Mouse (Mus musculus) G1E (cell line): ENCODE measurements around the gene 1810062G17Rik. TPM values are rescaled to one million over a fixed set of nuclear protein-coding genes. Genes with fewer than 3 reads are reported as not detected.

Experiments used
- ATAC-seq: 2 replicates; pipeline ENCODE4 v1.8.0; 2016; ENCODE audit warnings: mild to moderate bottlenecking; ENCODE audit not compliant: insufficient number of reproducible peaks, poor library complexity, low FRiP score, severe bottlenecking; ENCODE audit errors: extremely low read depth
- DNase-seq: peaks from one replicate; pipeline ENCODE4 v3.0.0; 2012; ENCODE audit warnings: low spot score
- H3K27me3 ChIP-seq: 2 replicates; pipeline ENCODE4 v1.6.1; 2012; ENCODE audit warnings: mild to moderate bottlenecking, low read length, inconsistent platforms; ENCODE audit not compliant: insufficient read depth
- H3K36me3 ChIP-seq: replicated peaks from 2 replicates; pipeline ENCODE3; 2012; ENCODE audit warnings: mild to moderate bottlenecking, inconsistent platforms
- H3K4me1 ChIP-seq: 2 replicates; pipeline ENCODE4 v1.6.1; 2012; ENCODE audit warnings: low read depth, low read length, inconsistent platforms, mixed read lengths; ENCODE audit not compliant: insufficient read depth
- H3K4me3 ChIP-seq: 2 replicates; pipeline ENCODE4 v1.5.1; 2012; ENCODE audit warnings: low read depth, mild to moderate bottlenecking, inconsistent platforms, low read length, moderate library complexity, mixed read lengths
- H3K9me3 ChIP-seq: replicated peaks from 2 replicates; pipeline ENCODE4 v1.6.1; 2012; ENCODE audit warnings: inconsistent platforms
- CTCF ChIP-seq: IDR thresholded peaks from 2 replicates; pipeline ENCODE4 v1.5.1; 2012; ENCODE audit warnings: low read depth, low read length, inconsistent platforms, mixed read lengths
- GATA1 ChIP-seq: IDR thresholded peaks from 2 replicates; pipeline ENCODE4 v1.6.1; 2012; ENCODE audit warnings: borderline replicate concordance, low read length, inconsistent platforms, mixed read lengths
- GATA2 ChIP-seq: IDR thresholded peaks from 2 replicates; pipeline ENCODE4 v1.6.1; 2012; ENCODE audit warnings: low read depth, low read length, inconsistent platforms, borderline replicate concordance
- POLR2AphosphoS5 ChIP-seq: IDR thresholded peaks from 2 replicates; pipeline ENCODE4 v1.6.1; 2012; ENCODE audit warnings: low read depth, low read length, inconsistent platforms; ENCODE audit not compliant: insufficient replicate concordance
- TAL1 ChIP-seq: conservative IDR thresholded peaks from 2 replicates; pipeline ENCODE4 v1.6.1; 2012; ENCODE audit warnings: low read depth, low read length, inconsistent platforms, mixed read lengths
- polyA plus RNA-seq: library from polyadenylated mRNA; stranded (reverse); fragments of >175 nt; gene quantifications from 2 replicates; pipeline ENCODE4 v1.2.3, GENCODE M21; 2012
- total RNA-seq, 2 experiments: library from RNA; stranded (forward) in 1 of 2; stranded (reverse) in 1 of 2; fragments of 200-1000 nt in 1 of 2; fragments of >200 nt in 1 of 2; fragmentation: Nextera tagmentation in 1 of 2; gene quantifications; 2 replicates each; pipeline ENCODE4 v1.2.3; 2014 to 2017

1810062G17Rik gene
- total and polyA plus RNA-seq, 3 experiments = 0.44 TPM; not detected in 2

GRCm38 (mm10) chr3:36488899-36489589, 13.3 kb downstream of the 1810062G17Rik start:
- TF ChIP-seq POLR2AphosphoS5 (no peak), CTCF (no peak), TAL1 (no peak), GATA2 (no peak), GATA1 (no peak)
- DNase-seq (no peak), ATAC-seq (no peak)
- Histone ChIP-seq H3K4me3 (no peak overlapping the region), H3K4me1 (peaks cover 23% of the 10 kb centered on the region), H3K27me3 (peaks cover 8% of the 10 kb centered on the region; the same call in 1 of the 2 replicates), H3K9me3 (0 out of 2 replicates have a peak, but pooled peaks cover 3% of the 10 kb centered on the region), H3K36me3 (no peaks in the 10 kb centered on the region)

GRCm38 (mm10) chr3:36489590-36489910, 13.8 kb downstream of the 1810062G17Rik start:
- H3K4me3 ChIP-seq = no peak overlapping the region
- no peak for DNase-seq
- no peak for ATAC-seq
- TF ChIP-seq CTCF (no peak), TAL1 (no peak), GATA1 (no peak)
- H3K9me3 ChIP-seq = 0 out of 2 replicates have a peak, but pooled peaks cover 3% of the 10 kb centered on the region
- no peaks in the 10 kb centered on the region for H3K36me3 ChIP-seq
- H3K4me1 ChIP-seq = peaks cover 27% of the 10 kb centered on the region
- peaks cover 8% of the 10 kb centered on the region; the same call in 1 of the 2 replicates for H3K27me3 ChIP-seq

GRCm38 (mm10) chr3:36491535-36491934, 15.8 kb downstream of the 1810062G17Rik start:
- Histone ChIP-seq H3K4me1 (peaks cover 36% of the 10 kb centered on the region), H3K9me3 (0 out of 2 replicates have a peak, but pooled peaks cover 3% of the 10 kb centered on the region), H3K36me3 (no peaks in the 10 kb centered on the region), H3K27me3 (peaks cover 5% of the 10 kb centered on the region; the same call in 1 of the 2 replicates), H3K4me3 (no peak overlapping the region)
- TF ChIP-seq POLR2AphosphoS5 (no peak), GATA1 (no peak), TAL1 (no peak), GATA2 (no peak), CTCF (no peak)
- DNase-seq (no peak), ATAC-seq (no peak)

GRCm38 (mm10) chr3:36492716-36493391, 17.1 kb downstream of the 1810062G17Rik start:
- 0 out of 2 replicates have a peak, but pooled peaks cover 3% of the 10 kb centered on the region for H3K9me3 ChIP-seq
- H3K36me3 ChIP-seq = no peaks in the 10 kb centered on the region
- peaks cover 9% of the 10 kb centered on the region; the same call in 1 of the 2 replicates for H3K27me3 ChIP-seq
- ATAC-seq (peak; percentile 72), DNase-seq (no peak)
- H3K4me1 ChIP-seq = peaks cover 38% of the 10 kb centered on the region
- no peak overlapping the region; the same call in 1 of the 2 replicates for H3K4me3 ChIP-seq
- TF ChIP-seq TAL1 = 0 out of 2 replicates have a peak, but pooled peaks have one; percentile 17
- TF ChIP-seq POLR2AphosphoS5 = no peak

- TF ChIP-seq POLR2AphosphoS5 (no peak), TAL1 (no peak), GATA1 (no peak), CTCF (no peak), GATA2 (no peak)
Observed at GRCm38 (mm10) chr3:36493641-36494283, 18.0 kb downstream of the 1810062G17Rik start.

GRCm38 (mm10) chr3:36494613-36495012, 18.9 kb downstream of the 1810062G17Rik start:
- no peak overlapping the region for H3K4me3 ChIP-seq
- H3K36me3 ChIP-seq = no peaks in the 10 kb centered on the region
- ATAC-seq (no peak), DNase-seq (no peak)
- peaks cover 9% of the 10 kb centered on the region; the same call in 1 of the 2 replicates for H3K27me3 ChIP-seq
- TF ChIP-seq CTCF = no peak
- TF ChIP-seq TAL1 = no peak
- no peak for TF ChIP-seq GATA2
- TF ChIP-seq GATA1 = no peak
- no peak for TF ChIP-seq POLR2AphosphoS5
- H3K9me3 ChIP-seq = 0 out of 2 replicates have a peak, but pooled peaks cover 3% of the 10 kb centered on the region
- peaks cover 38% of the 10 kb centered on the region for H3K4me1 ChIP-seq

More at GRCm38 (mm10) chr3:36493641-36494283, 18.0 kb downstream of the 1810062G17Rik start:
- Histone ChIP-seq H3K36me3 (no peaks in the 10 kb centered on the region), H3K9me3 (0 out of 2 replicates have a peak, but pooled peaks cover 3% of the 10 kb centered on the region), H3K4me1 (peaks cover 38% of the 10 kb centered on the region), H3K27me3 (peaks cover 9% of the 10 kb centered on the region; the same call in 1 of the 2 replicates), H3K4me3 (no peak overlapping the region)
- DNase-seq (no peak), ATAC-seq (no peak)
